26 mouse cellular contexts compared by ENCODE assay signal in genomic region chr11:100989666-100990065, GRCm38 (mm10).
"Had no signal": no experiment of that assay in that cellular context is flagged by ENCODE, and none has a peak within 500 bp of the region (broad histone marks: within the 10 kb centered on the region; RNA-seq: fewer than 3 reads in every experiment).

No protein-coding gene starts in this region.

- H3K27me3 ChIP-seq: heart, embryonic 13.5 days; heart, embryonic 15.5 days; hindbrain, embryonic 12.5 days; limb, embryonic 13.5 days; limb, embryonic 15.5 days had no signal

- ATAC-seq: hindbrain, embryonic 16.5 days; inflammation-experienced regulatory T-cells, adult 6 months; intestine, postnatal 0 days; liver, embryonic 12.5 days had no signal

- H3K4me1 ChIP-seq: heart, embryonic 13.5 days; heart, embryonic 15.5 days; hindbrain, embryonic 12.5 days; limb, embryonic 13.5 days; limb, embryonic 15.5 days had no signal

- H3K9me3 ChIP-seq: heart, embryonic 10.5 days; heart, embryonic 13.5 days; heart, embryonic 15.5 days; hindbrain, embryonic 10.5 days; hindbrain, embryonic 12.5 days; limb, embryonic 13.5 days; limb, embryonic 15.5 days; liver, embryonic 12.5 days had no signal

- H3K27ac ChIP-seq: gastrocnemius, adult 2 months; heart, embryonic 10.5 days; heart, embryonic 13.5 days; heart, embryonic 15.5 days; hindbrain, embryonic 10.5 days; hindbrain, embryonic 12.5 days; hindbrain, embryonic 14.5 days; kidney, postnatal 0 days; limb, embryonic 13.5 days; limb, embryonic 15.5 days; liver, embryonic 12.5 days had no signal

- H3K36me3 ChIP-seq: heart, embryonic 10.5 days; heart, embryonic 13.5 days; heart, embryonic 15.5 days; hindbrain, embryonic 10.5 days; hindbrain, embryonic 12.5 days; limb, embryonic 13.5 days; limb, embryonic 15.5 days; liver, embryonic 12.5 days had no signal

- H3K4me3 ChIP-seq: gastrocnemius, adult 2 months; heart, embryonic 10.5 days; heart, embryonic 13.5 days; heart, embryonic 15.5 days; hindbrain, embryonic 10.5 days; hindbrain, embryonic 12.5 days; limb, embryonic 13.5 days; limb, embryonic 15.5 days; liver, embryonic 12.5 days had no signal

- H3K4me2 ChIP-seq: heart, embryonic 13.5 days; heart, embryonic 15.5 days; hindbrain, embryonic 12.5 days; hindbrain, embryonic 14.5 days; limb, embryonic 13.5 days; limb, embryonic 15.5 days; liver, embryonic 12.5 days had no signal

- H3K9ac ChIP-seq: heart, embryonic 13.5 days; heart, embryonic 15.5 days; hindbrain, embryonic 12.5 days; hindbrain, embryonic 14.5 days; limb, embryonic 13.5 days; limb, embryonic 15.5 days; liver, embryonic 12.5 days had no signal

- DNase-seq: gastrocnemius, adult 2 months; gastrocnemius, postnatal 10 days; gastrocnemius, postnatal 25 days; heart, adult 18-20 months; heart, postnatal 14 days; heart, postnatal 4 days; kidney, adult 18-20 months; kidney, adult 8-10 months; kidney, postnatal 14 days; kidney, postnatal 36 days; layer of hippocampus, adult 9-11 months; layer of hippocampus, postnatal 36 days; left cerebral cortex, postnatal 4 days had no signal
